Mouse (Mus musculus) myocyte (in vitro differentiated cells): ENCODE results near the gene Gnb4.

ENCODE experiments used
- CEBPB ChIP-seq: IDR thresholded peaks from 2 replicates; pipeline ENCODE4 v1.6.1; 2011; ENCODE audit warnings: mild to moderate bottlenecking, moderate library complexity; ENCODE audit not compliant: poor library complexity, insufficient read depth, severe bottlenecking
- E2F4 ChIP-seq: IDR thresholded peaks from one replicate; pipeline ENCODE4 v1.6.1; 2011; ENCODE audit warnings: mild to moderate bottlenecking, control low read depth, moderate library complexity; ENCODE audit not compliant: insufficient read depth
- MAX ChIP-seq: IDR thresholded peaks from one replicate; pipeline ENCODE4 v1.6.1; 2011; ENCODE audit warnings: low read depth, mild to moderate bottlenecking, control low read depth
- MYOD1 ChIP-seq, 3 experiments: IDR thresholded peaks; one replicate each; pipeline ENCODE4 v1.6.1; 2011; ENCODE audit warnings: control low read depth in 2 of 3, low read depth in 2 of 3, mild to moderate bottlenecking in 2 of 3, moderate library complexity in 1 of 3; ENCODE audit not compliant: insufficient read length in 2 of 3, control insufficient read depth in 1 of 3
- MYOG ChIP-seq, 3 experiments: IDR thresholded peaks; one replicate each; pipeline ENCODE4 v1.6.1; 2011; ENCODE audit warnings: control low read depth in 2 of 3, low read depth in 2 of 3, mild to moderate bottlenecking in 2 of 3; ENCODE audit not compliant: insufficient read length in 2 of 3, control insufficient read depth in 1 of 3, insufficient read depth in 1 of 3
- POLR2A ChIP-seq: IDR thresholded peaks from one replicate; pipeline ENCODE4 v1.6.1; 2011; ENCODE audit warnings: low read depth, mild to moderate bottlenecking, control low read depth, moderate library complexity; ENCODE audit not compliant: insufficient read length
- POLR2AphosphoS2 ChIP-seq: IDR thresholded peaks from one replicate; pipeline ENCODE4 v1.6.1; 2011; ENCODE audit warnings: low read depth, control low read depth; ENCODE audit not compliant: insufficient read length
- REST ChIP-seq: IDR thresholded peaks from one replicate; pipeline ENCODE4 v1.6.1; 2011; ENCODE audit warnings: mild to moderate bottlenecking, control low read depth, moderate library complexity; ENCODE audit not compliant: insufficient read depth, insufficient read length
- SRF ChIP-seq: IDR thresholded peaks from one replicate; pipeline ENCODE4 v1.6.1; 2011; ENCODE audit warnings: low read depth; ENCODE audit not compliant: control insufficient read depth, insufficient read length
- TCF12 ChIP-seq: IDR thresholded peaks from one replicate; pipeline ENCODE4 v1.6.1; 2011; ENCODE audit warnings: mild to moderate bottlenecking, control low read depth; ENCODE audit not compliant: poor library complexity, insufficient read depth, severe bottlenecking
- TCF3 ChIP-seq: IDR thresholded peaks from one replicate; pipeline ENCODE4 v1.6.1; 2011; ENCODE audit warnings: low read depth, control low read depth; ENCODE audit not compliant: insufficient read length
- USF1 ChIP-seq: IDR thresholded peaks from one replicate; pipeline ENCODE4 v1.6.1; 2011; ENCODE audit warnings: low read depth, mild to moderate bottlenecking, control low read depth, moderate library complexity

- TF ChIP-seq POLR2AphosphoS2 (no peak), POLR2A (no peak), MYOD1 (IDR thresholded peaks at IDR 0.05; ENCODE audit: control insufficient read depth in 1 of 3, insufficient read length in 2 of 3, low read depth in 2 of 3) (no peak), MYOG (IDR thresholded peaks at IDR 0.05; ENCODE audit: control insufficient read depth in 1 of 3, insufficient read depth in 1 of 3, insufficient read length in 2 of 3, low read depth in 2 of 3) (no peak), TCF3 (no peak), MAX (no peak), USF1 (no peak), TCF12 (no peak), CEBPB (no peak), E2F4 (no peak), REST (no peak), SRF (no peak)
Measured at GRCm38 (mm10) chr3:32578772-32579171, 37.6 kb downstream of the Gnb4 start.
